Mouse (Mus musculus): Measurements from ENCODE around the gene Gltpd2. TPM values are rescaled to one million over a fixed set of nuclear protein-coding genes. Genes with fewer than 3 reads are reported as not detected.

Gltpd2 gene
- polyA plus RNA-seq, 1 experiment from 2014 or later, result 0.27 TPM

GRCm38 (mm10) chr11:70564276-70564873 is 45.4 kb downstream of the Gltpd2 start:
- H3K4me2 ChIP-seq (ENCODE audit: low read depth, low read length), result peak overlapping the region; percentile 90
- 33% methylated on average over 4 of the region's 4 CpGs for WGBS
- peak overlapping the region; percentile 92 for H3K4me3 ChIP-seq (ENCODE audit: low read depth, low read length)
- ATAC-seq (ENCODE audit: low read depth), result no peak
- no peaks in the 10 kb centered on the region for H3K9me3 ChIP-seq (ENCODE audit: control insufficient read depth, low read length)
- H3K27me3 ChIP-seq (ENCODE audit: control insufficient read depth, insufficient read depth, low read length), result no peaks in the 10 kb centered on the region
- H3K27ac ChIP-seq (ENCODE audit: low read depth, low read length), result no peak overlapping the region
- H3K4me1 ChIP-seq (ENCODE audit: control insufficient read depth, insufficient read depth, low read length), result peaks cover 31% of the 10 kb centered on the region
- no peaks in the 10 kb centered on the region for H3K36me3 ChIP-seq (ENCODE audit: control insufficient read depth, insufficient read depth, low read length)
- 0 out of 2 replicates have a peak overlapping the region, but pooled peaks have one; percentile 90 for H3K9ac ChIP-seq (replicated peaks; ENCODE audit: low read depth, low read length)

GRCm38 (mm10) chr11:70566586-70566985 is 47.6 kb downstream of the Gltpd2 start:
- Histone ChIP-seq H3K27ac (ENCODE audit: low read depth, low read length) (no peak overlapping the region), H3K36me3 (ENCODE audit: control insufficient read depth, insufficient read depth, low read length) (no peaks in the 10 kb centered on the region), H3K27me3 (ENCODE audit: control insufficient read depth, insufficient read depth, low read length) (no peaks in the 10 kb centered on the region), H3K4me3 (ENCODE audit: low read depth, low read length) (no peak overlapping the region), H3K9ac (replicated peaks; ENCODE audit: low read depth, low read length) (no peak overlapping the region), H3K4me1 (ENCODE audit: control insufficient read depth, insufficient read depth, low read length) (peaks cover 31% of the 10 kb centered on the region), H3K4me2 (ENCODE audit: low read depth, low read length) (no peak overlapping the region), H3K9me3 (ENCODE audit: control insufficient read depth, low read length) (no peaks in the 10 kb centered on the region)
- ATAC-seq (ENCODE audit: low read depth), result no peak
- WGBS, result 24% methylated on average over 7 of the region's 7 CpGs

Other genes with a start within 250 kb of the Gltpd2 start
- gene Alox12e, start 196.6 kb upstream of the Gltpd2 start, polyA plus RNA-seq (2014; fragmentation: Nextera tagmentation; extraction: Ambion mirVana), result not detected in 2 replicates
- not detected in 2 replicates for gene Alox15, start 167.2 kb upstream of the Gltpd2 start, polyA plus RNA-seq (2014; fragmentation: Nextera tagmentation; extraction: Ambion mirVana)
- gene Pelp1, start 109.2 kb upstream of the Gltpd2 start, polyA plus RNA-seq (2014; fragmentation: Nextera tagmentation; extraction: Ambion mirVana), result 29.3 and 32.1 TPM in 2 replicates
- gene Arrb2, start 86.6 kb upstream of the Gltpd2 start, polyA plus RNA-seq (2014; fragmentation: Nextera tagmentation; extraction: Ambion mirVana), result 44.1 and 54.5 TPM in 2 replicates
- gene Med11, start 67.3 kb upstream of the Gltpd2 start, polyA plus RNA-seq (2014; fragmentation: Nextera tagmentation; extraction: Ambion mirVana), result 41.4 and 46.6 TPM in 2 replicates
- 0.31 and 1.5 TPM in 2 replicates for gene Zmynd15, start 59.8 kb upstream of the Gltpd2 start, polyA plus RNA-seq (2014; fragmentation: Nextera tagmentation; extraction: Ambion mirVana)
- gene Cxcl16, start 59.2 kb upstream of the Gltpd2 start, polyA plus RNA-seq (2014; fragmentation: Nextera tagmentation; extraction: Ambion mirVana), result 1.2 and 14.6 TPM in 2 replicates
- 1.8 and 3.7 TPM in 2 replicates for gene Tm4sf5, start 14.0 kb upstream of the Gltpd2 start, polyA plus RNA-seq (2014; fragmentation: Nextera tagmentation; extraction: Ambion mirVana)
- not detected in 2 replicates for gene Vmo1, start 4.6 kb upstream of the Gltpd2 start, polyA plus RNA-seq (2014; fragmentation: Nextera tagmentation; extraction: Ambion mirVana)
- gene Psmb6, start 6.2 kb downstream of the Gltpd2 start, polyA plus RNA-seq (2014; fragmentation: Nextera tagmentation; extraction: Ambion mirVana), result 743 and 801 TPM in 2 replicates
- not detected in 2 replicates for gene Gm40193, start 13.7 kb downstream of the Gltpd2 start, polyA plus RNA-seq (2014; fragmentation: Nextera tagmentation; extraction: Ambion mirVana)
- gene Pld2, start 20.9 kb downstream of the Gltpd2 start, polyA plus RNA-seq (2014; fragmentation: Nextera tagmentation; extraction: Ambion mirVana), result 13.7 and 16.6 TPM in 2 replicates
- gene Mink1, start 43.7 kb downstream of the Gltpd2 start, polyA plus RNA-seq (2014; fragmentation: Nextera tagmentation; extraction: Ambion mirVana), result 20.2 and 22.0 TPM in 2 replicates
- not detected in 2 replicates for gene 4930544D05Rik, start 96.7 kb downstream of the Gltpd2 start, polyA plus RNA-seq (2014; fragmentation: Nextera tagmentation; extraction: Ambion mirVana)
- 0.22 TPM in 1 of 2 replicates, not detected in the other for gene Chrne, start 100.0 kb downstream of the Gltpd2 start, polyA plus RNA-seq (2014; fragmentation: Nextera tagmentation; extraction: Ambion mirVana)
- gene Gp1ba, start 119.9 kb downstream of the Gltpd2 start, polyA plus RNA-seq (2014; fragmentation: Nextera tagmentation; extraction: Ambion mirVana), result 0.27 and 0.31 TPM in 2 replicates
- 98.6 and 110 TPM in 2 replicates for gene Rnf167, start 128.0 kb downstream of the Gltpd2 start, polyA plus RNA-seq (2014; fragmentation: Nextera tagmentation; extraction: Ambion mirVana)
- 156 and 172 TPM in 2 replicates for gene Slc25a11, start 128.3 kb downstream of the Gltpd2 start, polyA plus RNA-seq (2014; fragmentation: Nextera tagmentation; extraction: Ambion mirVana)
- 578 and 686 TPM in 2 replicates for gene Pfn1, start 135.4 kb downstream of the Gltpd2 start, polyA plus RNA-seq (2014; fragmentation: Nextera tagmentation; extraction: Ambion mirVana)
- 8.3 and 10.1 TPM in 2 replicates for gene Eno3, start 138.0 kb downstream of the Gltpd2 start, polyA plus RNA-seq (2014; fragmentation: Nextera tagmentation; extraction: Ambion mirVana)
- 136 and 151 TPM in 2 replicates for gene Spag7, start 150.2 kb downstream of the Gltpd2 start, polyA plus RNA-seq (2014; fragmentation: Nextera tagmentation; extraction: Ambion mirVana)
- gene Camta2, start 168.9 kb downstream of the Gltpd2 start, polyA plus RNA-seq (2014; fragmentation: Nextera tagmentation; extraction: Ambion mirVana), result 24.9 and 29.0 TPM in 2 replicates
- gene Inca1, start 181.0 kb downstream of the Gltpd2 start, polyA plus RNA-seq (2014; fragmentation: Nextera tagmentation; extraction: Ambion mirVana), result 1.4 and 1.5 TPM in 2 replicates
- gene Kif1c, start 181.4 kb downstream of the Gltpd2 start, polyA plus RNA-seq (2014; fragmentation: Nextera tagmentation; extraction: Ambion mirVana), result 3.1 and 3.2 TPM in 2 replicates
- 16.3 and 19.8 TPM in 2 replicates for gene Zfp3, start 245.0 kb downstream of the Gltpd2 start, polyA plus RNA-seq (2014; fragmentation: Nextera tagmentation; extraction: Ambion mirVana)